Mouse (Mus musculus): ENCODE results near the gene Tango6.

Gene Tango6

GRCm38 (mm10) chr8:106818626-106819515, 136.0 kb downstream of the Tango6 start:
- no peak for DNase-seq

- no peak for DNase-seq
Measured at GRCm38 (mm10) chr8:106819581-106819980, 136.7 kb downstream of the Tango6 start.

GRCm38 (mm10) chr8:106820553-106821515, 138.0 kb downstream of the Tango6 start:
- no peak for DNase-seq

DNA sequence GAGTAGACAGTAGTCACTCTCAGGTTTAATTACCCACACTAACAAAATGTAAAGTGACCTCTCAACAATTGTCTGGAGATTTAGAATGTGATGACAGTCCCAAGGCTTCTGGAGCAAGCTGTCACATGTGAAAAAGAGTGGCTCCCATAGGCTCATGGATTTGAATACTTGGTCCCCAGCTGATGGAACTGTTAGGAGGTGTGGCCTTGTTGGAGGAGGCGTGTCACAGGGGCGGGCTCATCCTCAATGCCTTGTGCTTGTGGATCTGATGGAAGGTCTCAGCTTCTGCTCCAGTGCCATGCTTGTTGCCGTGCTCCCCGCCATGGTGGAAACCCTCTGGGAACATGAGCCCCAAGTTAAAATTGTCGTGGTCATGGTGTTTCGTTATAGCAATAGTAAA, 146.1 kb downstream of the Tango6 start:
- no peak for DNase-seq

- DNase-seq, result no peak
Measured at GRCm38 (mm10) chr8:106829526-106830045, 146.7 kb downstream of the Tango6 start.

GRCm38 (mm10) chr8:106834899-106835298, 152.0 kb downstream of the Tango6 start:
- no peak for DNase-seq

DNA sequence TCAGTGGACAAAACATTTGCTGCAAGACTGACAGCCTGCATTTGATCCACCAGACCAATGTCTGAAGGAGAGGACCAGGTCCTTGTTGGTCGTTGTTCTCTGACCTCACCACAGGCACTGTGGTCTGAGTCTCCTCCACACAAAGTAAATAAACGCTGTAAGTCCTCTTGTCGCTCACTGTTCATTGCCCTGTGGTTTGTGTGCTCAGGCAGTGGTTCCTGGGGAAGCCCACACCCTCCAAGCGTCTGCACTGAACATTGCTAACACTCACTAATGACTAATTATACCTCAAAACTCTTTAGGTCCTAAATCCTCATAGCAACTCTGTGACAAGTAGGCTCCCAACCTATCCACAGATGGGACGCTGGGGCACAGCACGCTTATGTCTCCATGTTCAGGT, 153.7 kb downstream of the Tango6 start:
- DNase-seq, result no peak

DNA sequence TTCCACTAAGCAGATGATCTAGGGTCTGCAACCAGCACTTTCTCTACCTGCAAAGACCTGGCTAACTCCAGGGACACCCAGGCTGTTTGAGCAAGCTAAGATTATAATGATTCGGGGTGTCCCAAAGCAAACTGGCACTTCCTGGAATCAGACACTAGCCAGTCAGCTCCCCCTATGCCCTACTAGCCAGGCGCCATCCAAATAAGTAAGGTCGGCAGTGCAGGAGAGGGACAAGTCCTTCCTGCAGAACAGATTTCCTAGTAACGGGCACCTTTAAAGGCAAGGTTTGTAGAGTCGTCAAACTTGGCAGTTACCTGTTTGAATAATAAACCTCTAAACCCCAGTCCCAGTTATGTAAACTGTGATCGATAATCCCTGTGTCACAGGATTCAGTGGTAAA, 155.9 kb downstream of the Tango6 start:
- DNase-seq, result no peak

GRCm38 (mm10) chr8:106839209-106840001, 156.5 kb downstream of the Tango6 start:
- no peak for DNase-seq

GRCm38 (mm10) chr8:106850034-106850433, 167.2 kb downstream of the Tango6 start:
- DNase-seq, result no peak

DNA sequence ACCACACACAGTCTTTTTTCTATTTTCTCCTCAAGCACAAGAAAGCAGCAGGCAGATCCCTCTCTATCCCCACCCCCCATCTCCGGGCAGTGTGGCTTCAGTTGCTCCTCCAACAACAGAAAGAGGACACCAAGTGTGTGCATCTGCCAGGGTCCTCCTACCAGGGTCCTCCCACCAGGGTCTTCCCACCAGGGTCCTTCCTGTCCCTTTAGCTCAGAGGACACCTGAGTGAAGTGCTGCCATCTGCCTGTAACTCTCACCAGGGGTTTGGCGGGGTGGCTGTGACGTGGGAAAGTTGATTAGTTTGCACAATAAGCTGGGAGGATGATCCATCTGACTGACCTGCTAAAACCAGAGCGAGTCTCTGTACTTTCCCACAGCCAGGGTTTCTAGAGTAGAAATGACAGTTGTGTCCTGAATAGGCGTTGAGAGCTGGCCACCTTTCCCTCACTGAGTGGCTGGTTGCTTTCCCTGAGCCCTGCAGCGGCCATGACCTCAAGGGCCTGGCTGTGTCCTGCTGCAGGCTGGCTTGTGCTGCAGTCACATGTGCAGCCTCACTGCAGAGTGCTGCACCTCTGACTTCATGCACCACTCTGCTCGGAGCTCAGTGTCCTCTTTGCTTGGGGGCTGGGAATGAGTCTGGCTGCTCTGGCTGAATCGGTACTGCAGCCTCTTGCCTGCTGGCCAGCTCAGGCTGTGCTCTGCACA, 171.8 kb downstream of the Tango6 start:
- no peak for DNase-seq

GRCm38 (mm10) chr8:106855242-106855562, 172.3 kb downstream of the Tango6 start:
- DNase-seq, result no peak

GRCm38 (mm10) chr8:106862845-106863244, 180.0 kb downstream of the Tango6 start:
- no peak for DNase-seq

DNA sequence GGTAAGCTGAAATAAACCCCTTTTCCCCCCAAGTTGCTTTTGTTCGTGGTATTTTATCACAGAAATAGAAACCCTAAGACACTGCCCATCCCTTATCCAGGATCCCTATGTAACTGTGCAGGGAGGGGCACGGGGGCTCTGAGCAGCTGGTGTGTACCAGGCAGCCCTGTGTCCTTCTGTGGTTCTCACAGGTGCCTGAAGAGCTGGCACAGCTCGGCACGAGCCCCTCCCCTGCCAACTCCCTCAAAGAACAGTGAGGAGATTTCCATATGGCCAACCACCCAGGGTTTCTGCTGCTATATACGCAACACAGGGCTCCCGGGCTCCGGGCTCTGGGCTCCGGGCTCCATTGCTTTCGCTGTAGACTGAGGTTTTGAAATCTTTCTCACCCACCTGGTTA, 182.5 kb downstream of the Tango6 start:
- DNase-seq, result no peak

- peak; percentile 7 for DNase-seq
Measured at GRCm38 (mm10) chr8:106870051-106870450, 187.2 kb downstream of the Tango6 start, which contains the start of gene Has3. Has3 (plus strand) TSS chr8:106870242.

- DNase-seq, result peak; percentile 70
Measured at GRCm38 (mm10) chr8:106870537-106871327, 187.9 kb downstream of the Tango6 start.

- no peak for DNase-seq
Measured at GRCm38 (mm10) chr8:106871328-106871926, 188.6 kb downstream of the Tango6 start.

DNA sequence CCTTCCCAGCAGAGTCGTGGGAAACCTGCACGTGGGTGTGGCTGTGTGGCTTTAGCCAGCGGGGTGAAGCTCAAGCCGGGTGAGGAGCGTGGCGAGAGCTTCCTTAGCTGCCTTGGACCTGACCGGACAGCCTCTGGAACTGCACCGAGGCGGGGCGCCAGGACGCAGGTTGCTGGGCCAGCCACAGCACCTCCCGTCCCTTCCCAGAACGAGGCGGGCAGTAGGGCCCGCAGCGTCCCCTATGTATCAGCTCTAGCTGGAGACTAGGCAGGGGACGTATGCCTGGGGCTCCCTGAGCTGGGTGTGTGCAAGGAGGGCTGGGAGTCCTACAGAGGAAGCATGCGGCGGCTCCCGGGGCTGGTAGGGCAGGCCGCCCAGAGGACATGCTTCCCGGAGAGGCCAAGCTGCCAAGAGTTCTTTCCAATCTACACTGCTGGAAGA, 189.1 kb downstream of the Tango6 start:
- DNase-seq, result peak; percentile 55

DNA sequence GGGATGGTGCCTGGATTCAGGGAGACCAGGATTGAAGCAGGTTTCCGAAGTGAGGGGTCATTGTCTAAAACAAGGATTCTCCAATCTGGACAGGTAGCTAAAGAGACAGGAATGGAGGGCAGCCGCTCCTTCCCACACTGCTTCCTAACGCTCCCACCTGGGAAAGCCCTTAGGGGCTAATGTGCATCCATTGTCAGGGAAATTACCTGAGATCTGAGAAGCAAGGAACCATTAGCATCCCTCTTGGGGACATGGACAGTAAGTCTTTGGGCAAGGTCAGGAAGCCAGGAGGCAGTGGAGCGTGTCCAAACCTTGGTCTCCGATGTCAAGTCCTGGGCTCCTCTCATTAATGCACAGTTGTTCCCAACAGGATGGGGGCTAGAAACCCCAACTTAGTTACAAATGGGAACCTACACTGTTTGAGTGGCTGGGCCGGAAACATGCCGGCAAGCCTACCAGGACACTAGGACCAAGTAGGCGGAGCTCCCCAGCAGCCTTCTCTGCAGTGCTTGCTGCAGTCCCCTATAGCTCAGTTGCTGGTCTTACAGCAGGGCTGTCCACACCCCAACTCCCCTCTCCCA, 189.7 kb downstream of the Tango6 start:
- DNase-seq, result no peak

- peak; percentile 46 for DNase-seq
Measured at GRCm38 (mm10) chr8:106880121-106880707, 197.3 kb downstream of the Tango6 start.
